Mouse (Mus musculus): ENCODE data around the gene Lsm10.

Gene Lsm10

GRCm38 (mm10) chr4:126090101-126090847, 6.1 kb upstream of the Lsm10 start:
- in situ Hi-C loops (cut with MboI; ENCODE audit: low pct_unique_long_range_greater_than_20kb in 1 of 2, low sequenced_read_pairs in 2 of 2, unreplicated experiment in 1 of 2): no loop called here

- in situ Hi-C loops (cut with MboI; ENCODE audit: low pct_unique_long_range_greater_than_20kb in 1 of 2, low sequenced_read_pairs in 2 of 2, unreplicated experiment in 1 of 2): no loop called here
These were observed 5.6 kb upstream of the Lsm10 start for GRCm38 (mm10) chr4:126090848-126091124.

GRCm38 (mm10) chr4:126091873-126092272, 4.5 kb upstream of the Lsm10 start:
- in situ Hi-C loops (cut with MboI; ENCODE audit: low pct_unique_long_range_greater_than_20kb in 1 of 2, low sequenced_read_pairs in 2 of 2, unreplicated experiment in 1 of 2): no loop called here

- in situ Hi-C loops (cut with MboI; ENCODE audit: low pct_unique_long_range_greater_than_20kb in 1 of 2, low sequenced_read_pairs in 2 of 2, unreplicated experiment in 1 of 2): loop anchor here in 1 of 2 experiments (5.0 kb wide), 1 partner anchor 61 kb away; no protein-coding TSS in a partner anchor
These were observed 597 bp upstream of the Lsm10 start for GRCm38 (mm10) chr4:126095622-126096430.

GRCm38 (mm10) chr4:126097711-126098253, 1.4 kb downstream of the Lsm10 start:
- in situ Hi-C loops (cut with MboI; ENCODE audit: low pct_unique_long_range_greater_than_20kb in 1 of 2, low sequenced_read_pairs in 2 of 2, unreplicated experiment in 1 of 2): loop anchor here in 1 of 2 experiments (5.0 kb wide), 1 partner anchor 60 kb away; no protein-coding TSS in a partner anchor

- in situ Hi-C loops (cut with MboI; ENCODE audit: low pct_unique_long_range_greater_than_20kb in 1 of 2, low sequenced_read_pairs in 2 of 2, unreplicated experiment in 1 of 2): loop anchor here in 1 of 2 experiments (5.0 kb wide), 1 partner anchor 58 kb away; no protein-coding TSS in a partner anchor
These were observed 2.9 kb downstream of the Lsm10 start for GRCm38 (mm10) chr4:126099365-126099764.

- in situ Hi-C loops (cut with MboI; ENCODE audit: low pct_unique_long_range_greater_than_20kb in 1 of 2, low sequenced_read_pairs in 2 of 2, unreplicated experiment in 1 of 2): no loop called here
These were observed 4.3 kb downstream of the Lsm10 start for GRCm38 (mm10) chr4:126100764-126101163.

GRCm38 (mm10) chr4:126102061-126102841, 5.8 kb downstream of the Lsm10 start:
- in situ Hi-C loops (cut with MboI; ENCODE audit: low pct_unique_long_range_greater_than_20kb in 1 of 2, low sequenced_read_pairs in 2 of 2, unreplicated experiment in 1 of 2): no loop called here

GRCm38 (mm10) chr4:126103057-126103581, 6.7 kb downstream of the Lsm10 start:
- in situ Hi-C loops (cut with MboI; ENCODE audit: low pct_unique_long_range_greater_than_20kb in 1 of 2, low sequenced_read_pairs in 2 of 2, unreplicated experiment in 1 of 2): no loop called here

- in situ Hi-C loops (cut with MboI; ENCODE audit: low pct_unique_long_range_greater_than_20kb in 1 of 2, low sequenced_read_pairs in 2 of 2, unreplicated experiment in 1 of 2): no loop called here
These were observed 7.2 kb downstream of the Lsm10 start, which contains the start of gene Stk40 for GRCm38 (mm10) chr4:126103590-126104068. Gene Stk40 (plus strand): TSS chr4:126103957.

GRCm38 (mm10) chr4:126104261-126105075, 8.0 kb downstream of the Lsm10 start:
- in situ Hi-C loops (cut with MboI; ENCODE audit: low pct_unique_long_range_greater_than_20kb in 1 of 2, low sequenced_read_pairs in 2 of 2, unreplicated experiment in 1 of 2): no loop called here

- in situ Hi-C loops (cut with MboI; ENCODE audit: low pct_unique_long_range_greater_than_20kb in 1 of 2, low sequenced_read_pairs in 2 of 2, unreplicated experiment in 1 of 2): no loop called here
These were observed 8.8 kb downstream of the Lsm10 start for GRCm38 (mm10) chr4:126105131-126105783.

GRCm38 (mm10) chr4:126108061-126108740, 11.8 kb downstream of the Lsm10 start:
- in situ Hi-C loops (cut with MboI; ENCODE audit: low pct_unique_long_range_greater_than_20kb in 1 of 2, low sequenced_read_pairs in 2 of 2, unreplicated experiment in 1 of 2): no loop called here

GRCm38 (mm10) chr4:126109613-126110373, 13.4 kb downstream of the Lsm10 start:
- in situ Hi-C loops (cut with MboI; ENCODE audit: low pct_unique_long_range_greater_than_20kb in 1 of 2, low sequenced_read_pairs in 2 of 2, unreplicated experiment in 1 of 2): no loop called here

GRCm38 (mm10) chr4:126110374-126111152, 14.1 kb downstream of the Lsm10 start:
- in situ Hi-C loops (cut with MboI; ENCODE audit: low pct_unique_long_range_greater_than_20kb in 1 of 2, low sequenced_read_pairs in 2 of 2, unreplicated experiment in 1 of 2): no loop called here

All from mouse embryonic stem cell (cell line).